Mouse (Mus musculus) embryonic facial prominence, embryonic 13.5 days (tissue): ENCODE data around the gene Hlx. TPM values are rescaled to one million over a fixed set of nuclear protein-coding genes. Genes with fewer than 3 reads are reported as not detected.

Experiments used
- ATAC-seq: fragments of 200-750 bp; cut with Nextera tagmentation; 2 replicates; pipeline ENCODE4 v1.8.0; 2017; ENCODE audit warnings: low read depth; ENCODE audit not compliant: insufficient number of reproducible peaks, insufficient read depth, low FRiP score, low TSS enrichment
- H3K27ac ChIP-seq: fragments of 300-500 bp; sonication (generic); 2 replicates; pipeline ENCODE4 v1.5.1; 2015; ENCODE audit warnings: moderate library complexity, mild to moderate bottlenecking, inconsistent platforms
- H3K27me3 ChIP-seq: fragments of 300-500 bp; sonication (generic); 2 replicates; pipeline ENCODE4 v1.6.1; 2015; ENCODE audit warnings: mild to moderate bottlenecking, inconsistent platforms
- H3K36me3 ChIP-seq: fragments of 300-500 bp; sonication (generic); 2 replicates; pipeline ENCODE4 v1.6.1; 2015; ENCODE audit warnings: mild to moderate bottlenecking, inconsistent platforms
- H3K4me1 ChIP-seq: fragments of 300-500 bp; sonication (generic); 2 replicates; pipeline ENCODE4 v1.6.1; 2015; ENCODE audit warnings: inconsistent platforms
- H3K4me2 ChIP-seq: fragments of 300-500 bp; sonication (generic); 2 replicates; pipeline ENCODE4 v1.6.1; 2015; ENCODE audit warnings: moderate library complexity, mild to moderate bottlenecking, inconsistent platforms
- H3K4me3 ChIP-seq: fragments of 300-500 bp; sonication (generic); 2 replicates; pipeline ENCODE4 v1.5.1; 2015; ENCODE audit warnings: mild to moderate bottlenecking, inconsistent platforms
- H3K9ac ChIP-seq: fragments of 300-500 bp; sonication (generic); 2 replicates; pipeline ENCODE4 v1.6.1; 2015; ENCODE audit warnings: mild to moderate bottlenecking, inconsistent platforms
- H3K9me3 ChIP-seq: fragments of 300-500 bp; sonication (generic); 2 replicates; pipeline ENCODE4 v1.6.1; 2016; ENCODE audit warnings: inconsistent platforms
- WGBS: fragments of 180-500 bp; shearing (Covaris S2); methylation state at CpG from one replicate; pipeline ENCODE4 v1.1.7; 2015; ENCODE audit warnings: mixed read lengths; 5-methylcytosine and 5-hydroxymethylcytosine counted together
- polyA plus RNA-seq: library from polyadenylated mRNA; unstranded; fragments of >200 nt; fragmentation: Nextera tagmentation; extraction: Ambion mirVana; gene quantifications from 2 replicates; pipeline ENCODE4 v1.2.1, GENCODE M21; 2015

The Hlx gene
- polyA plus RNA-seq, 1 experiment from 2014 or later: 13.3 TPM

DNA sequence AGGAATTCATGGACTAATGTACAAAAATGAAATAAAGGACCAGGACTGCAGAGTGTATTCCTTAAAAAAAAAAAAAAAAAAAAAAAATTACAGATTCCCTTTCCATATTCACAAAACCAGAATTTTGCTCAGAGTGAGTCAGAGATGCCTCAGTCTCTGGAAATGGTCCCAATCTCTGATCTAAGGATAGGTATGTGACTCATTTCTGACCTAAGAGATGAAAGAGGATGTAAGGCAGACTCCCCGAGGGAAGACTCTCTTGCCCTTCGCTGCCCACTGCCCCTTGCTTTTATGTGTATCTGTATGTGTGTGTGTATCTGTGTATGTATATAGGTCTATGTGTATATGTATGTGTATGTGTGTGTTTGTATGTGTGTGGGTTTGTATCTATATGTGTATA, 37.0 kb downstream of the Hlx start:
- 79% methylated on average over 2 of the region's 2 CpGs for WGBS
- no peak overlapping the region for H3K4me3 ChIP-seq

GRCm38 (mm10) chr1:184692204-184692904, 40.1 kb downstream of the Hlx start:
- Histone ChIP-seq H3K27ac (no peak overlapping the region), H3K4me2 (no peak overlapping the region), H3K4me3 (no peak overlapping the region), H3K36me3 (no peaks in the 10 kb centered on the region), H3K4me1 (no peaks in the 10 kb centered on the region), H3K9ac (no peak overlapping the region), H3K27me3 (no peaks in the 10 kb centered on the region), H3K9me3 (0 out of 2 replicates have a peak, but pooled peaks cover under 1% of the 10 kb centered on the region)
- 81% methylated on average over 10 of the region's 10 CpGs for WGBS
- ATAC-seq: no peak

More for the DNA sequence above, 37.0 kb downstream of the Hlx start:
- Histone ChIP-seq H3K27ac (no peak overlapping the region), H3K27me3 (no peaks in the 10 kb centered on the region), H3K9me3 (0 out of 2 replicates have a peak, but pooled peaks cover 3% of the 10 kb centered on the region), H3K36me3 (no peaks in the 10 kb centered on the region), H3K4me1 (no peaks in the 10 kb centered on the region), H3K4me2 (no peak overlapping the region), H3K9ac (no peak overlapping the region)
- ATAC-seq: no peak

DNA sequence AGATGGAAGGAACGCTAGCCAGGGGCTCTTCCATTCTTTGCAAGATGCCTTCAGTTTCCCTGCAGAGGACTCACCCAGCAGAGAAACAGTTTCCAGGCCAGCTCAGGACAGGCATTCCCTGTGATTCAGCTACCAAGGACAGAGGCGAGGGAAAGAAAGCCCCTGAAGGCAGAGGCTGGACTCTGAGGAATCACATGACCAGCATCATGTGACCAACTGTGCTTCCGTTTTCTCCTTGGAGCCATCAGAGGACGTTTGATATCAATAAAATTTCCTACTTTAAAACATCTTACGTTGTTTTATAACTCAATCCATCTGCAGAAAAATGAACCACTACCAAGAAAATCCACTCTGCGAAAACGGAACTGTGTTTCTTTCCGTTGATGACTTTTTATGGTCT, 41.2 kb downstream of the Hlx start:
- no peak for ATAC-seq
- no peak overlapping the region for H3K9ac ChIP-seq
- WGBS: 56% methylated on average over 8 of the region's 8 CpGs
- H3K9me3 ChIP-seq: no peaks in the 10 kb centered on the region
- H3K27me3 ChIP-seq: no peaks in the 10 kb centered on the region
- no peak overlapping the region for H3K4me2 ChIP-seq
- no peaks in the 10 kb centered on the region for H3K4me1 ChIP-seq
- H3K4me3 ChIP-seq: no peak overlapping the region
- no peaks in the 10 kb centered on the region for H3K36me3 ChIP-seq
- H3K27ac ChIP-seq: no peak overlapping the region

DNA sequence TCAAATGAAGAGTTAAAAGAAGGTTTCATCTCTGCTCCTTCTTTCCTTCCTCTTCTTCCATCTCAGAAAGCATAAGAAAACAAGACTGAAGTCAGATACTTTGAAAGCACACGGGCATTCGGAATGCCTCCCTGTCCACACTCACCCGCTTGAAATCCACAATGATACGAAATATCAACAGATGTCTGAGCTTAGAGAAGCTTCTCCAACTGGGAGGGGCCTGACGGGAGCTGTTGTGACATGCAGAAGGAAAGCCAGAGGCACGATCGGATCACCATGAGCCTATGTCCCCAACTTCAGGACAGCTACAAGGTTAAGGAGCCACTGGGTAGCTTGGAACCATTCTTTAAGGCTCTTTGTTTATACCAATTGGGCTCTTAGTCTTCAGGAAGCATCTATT, 44.4 kb downstream of the Hlx start:
- 69% methylated on average over 7 of the region's 7 CpGs for WGBS
- H3K4me2 ChIP-seq: no peak overlapping the region
- no peak for ATAC-seq

GRCm38 (mm10) chr1:184687512-184687911, 44.9 kb downstream of the Hlx start:
- H3K9ac ChIP-seq: no peak overlapping the region
- H3K4me2 ChIP-seq: no peak overlapping the region
- no peak overlapping the region for H3K27ac ChIP-seq
- no peaks in the 10 kb centered on the region for H3K36me3 ChIP-seq
- WGBS: 75% methylated on average over 4 of the region's 4 CpGs
- no peaks in the 10 kb centered on the region for H3K9me3 ChIP-seq
- H3K4me1 ChIP-seq: no peaks in the 10 kb centered on the region
- ATAC-seq: no peak
- no peaks in the 10 kb centered on the region for H3K27me3 ChIP-seq
- H3K4me3 ChIP-seq: no peak overlapping the region

More for the DNA sequence above, 44.4 kb downstream of the Hlx start:
- Histone ChIP-seq H3K9me3 (no peaks in the 10 kb centered on the region), H3K27me3 (no peaks in the 10 kb centered on the region), H3K4me3 (no peak overlapping the region), H3K27ac (no peak overlapping the region), H3K36me3 (no peaks in the 10 kb centered on the region), H3K4me1 (no peaks in the 10 kb centered on the region), H3K9ac (no peak overlapping the region)

GRCm38 (mm10) chr1:184683541-184683940, 48.9 kb downstream of the Hlx start:
- Histone ChIP-seq H3K9ac (no peak overlapping the region), H3K36me3 (no peaks in the 10 kb centered on the region), H3K9me3 (no peaks in the 10 kb centered on the region), H3K27me3 (no peaks in the 10 kb centered on the region), H3K27ac (no peak overlapping the region), H3K4me1 (no peaks in the 10 kb centered on the region), H3K4me2 (no peak overlapping the region), H3K4me3 (no peak overlapping the region)
- 67% methylated on average over 6 of the region's 6 CpGs for WGBS
- no peak for ATAC-seq

GRCm38 (mm10) chr1:184679416-184679965, 52.9 kb downstream of the Hlx start:
- H3K4me3 ChIP-seq: no peak overlapping the region
- H3K9ac ChIP-seq: no peak overlapping the region
- 75% methylated on average over 8 of the region's 8 CpGs for WGBS
- no peak overlapping the region for H3K27ac ChIP-seq
- H3K27me3 ChIP-seq: no peaks in the 10 kb centered on the region
- ATAC-seq: no peak
- no peaks in the 10 kb centered on the region for H3K36me3 ChIP-seq
- H3K4me1 ChIP-seq: 0 out of 2 replicates have a peak, but pooled peaks cover 4% of the 10 kb centered on the region
- no peaks in the 10 kb centered on the region for H3K9me3 ChIP-seq
- no peak overlapping the region for H3K4me2 ChIP-seq

- ATAC-seq: no peak
- Histone ChIP-seq H3K36me3 (no peaks in the 10 kb centered on the region), H3K4me2 (no peak overlapping the region), H3K27ac (no peak overlapping the region), H3K9ac (no peak overlapping the region), H3K4me1 (0 out of 2 replicates have a peak, but pooled peaks cover 4% of the 10 kb centered on the region), H3K9me3 (no peaks in the 10 kb centered on the region), H3K4me3 (no peak overlapping the region), H3K27me3 (no peaks in the 10 kb centered on the region)
- 31% methylated on average over 2 of the region's 2 CpGs for WGBS
Measured at GRCm38 (mm10) chr1:184677641-184678040, 54.8 kb downstream of the Hlx start.

Other genes starting within 250 kb of the Hlx start
- gene Marc1, start 78.7 kb upstream of the Hlx start, polyA plus RNA-seq: 0.36 TPM in 1 of 2 replicates, not detected in the other
- gene Marc2, start 113.8 kb upstream of the Hlx start, polyA plus RNA-seq: 164 and 216 TPM in 2 replicates
- 1.4 and 1.6 TPM in 2 replicates for gene C130074G19Rik, start 150.6 kb upstream of the Hlx start, polyA plus RNA-seq